Mouse (Mus musculus): ENCODE results near the gene Prpf4. TPM values are rescaled to one million over a fixed set of nuclear protein-coding genes. Genes with fewer than 3 reads are reported as not detected.
A peak's percentile ranks its signal among the peaks of the same experiment; 100 is the strongest.

Gene Prpf4
- polyA plus RNA-seq, 1 experiment from 2014 or later, result 25.2 TPM

GRCm38 (mm10) chr4:62367586-62367985 is 41.0 kb upstream of the Prpf4 start:
- Histone ChIP-seq H3K9me3 (ENCODE audit: low read length) (no peaks in the 10 kb centered on the region), H3K36me3 (ENCODE audit: insufficient read depth, low read length) (no peaks in the 10 kb centered on the region), H3K4me3 (ENCODE audit: low read length) (no peak overlapping the region), H3K4me1 (ENCODE audit: insufficient read depth, low read length) (peaks cover 5% of the 10 kb centered on the region; the same call in 1 of the 2 replicates), H3K4me2 (replicated peaks; ENCODE audit: low read depth, low read length) (no peak overlapping the region), H3K27me3 (ENCODE audit: insufficient read depth, low read length) (no peaks in the 10 kb centered on the region), H3K27ac (ENCODE audit: low read length) (no peak overlapping the region), H3K9ac (replicated peaks; ENCODE audit: low read length) (no peak overlapping the region)
- ATAC-seq (ENCODE audit: low FRiP score, low TSS enrichment), result no peak
- 84% methylated on average over 6 of the region's 6 CpGs for WGBS

GRCm38 (mm10) chr4:62369091-62369490 is 39.5 kb upstream of the Prpf4 start:
- Histone ChIP-seq H3K9ac (replicated peaks; ENCODE audit: low read length) (no peak overlapping the region), H3K4me2 (replicated peaks; ENCODE audit: low read depth, low read length) (no peak overlapping the region), H3K4me1 (ENCODE audit: insufficient read depth, low read length) (peaks cover 8% of the 10 kb centered on the region; the same call in 1 of the 2 replicates), H3K9me3 (ENCODE audit: low read length) (no peaks in the 10 kb centered on the region), H3K4me3 (ENCODE audit: low read length) (no peak overlapping the region), H3K27me3 (ENCODE audit: insufficient read depth, low read length) (no peaks in the 10 kb centered on the region), H3K36me3 (ENCODE audit: insufficient read depth, low read length) (no peaks in the 10 kb centered on the region), H3K27ac (ENCODE audit: low read length) (no peak overlapping the region)
- whole genome bisulfite sequencing, result 80% methylated on average over 3 of the region's 3 CpGs
- ATAC-seq (ENCODE audit: low FRiP score, low TSS enrichment), result no peak

- Histone ChIP-seq H3K27ac (ENCODE audit: low read length) (no peak overlapping the region), H3K4me1 (ENCODE audit: insufficient read depth, low read length) (peaks cover 4% of the 10 kb centered on the region; the same call in 1 of the 2 replicates), H3K36me3 (ENCODE audit: insufficient read depth, low read length) (no peaks in the 10 kb centered on the region), H3K9ac (replicated peaks; ENCODE audit: low read length) (no peak overlapping the region), H3K9me3 (ENCODE audit: low read length) (no peaks in the 10 kb centered on the region), H3K27me3 (ENCODE audit: insufficient read depth, low read length) (no peaks in the 10 kb centered on the region), H3K4me2 (replicated peaks; ENCODE audit: low read depth, low read length) (no peak overlapping the region), H3K4me3 (ENCODE audit: low read length) (no peak overlapping the region)
- no peak for ATAC-seq (ENCODE audit: low FRiP score, low TSS enrichment)
- 32% methylated on average over 1 of the region's 1 CpGs for WGBS
Observed at GRCm38 (mm10) chr4:62372410-62372809, 36.2 kb upstream of the Prpf4 start.

- no peak overlapping the region for H3K4me2 ChIP-seq (replicated peaks; ENCODE audit: low read depth, low read length)
- H3K9me3 ChIP-seq (ENCODE audit: low read length), result no peaks in the 10 kb centered on the region
- peaks cover 4% of the 10 kb centered on the region; the same call in 1 of the 2 replicates for H3K4me1 ChIP-seq (ENCODE audit: insufficient read depth, low read length)
- 84% methylated on average over 9 of the region's 9 CpGs for WGBS
- no peak overlapping the region for H3K4me3 ChIP-seq (ENCODE audit: low read length)
- no peak overlapping the region for H3K9ac ChIP-seq (replicated peaks; ENCODE audit: low read length)
- no peaks in the 10 kb centered on the region for H3K36me3 ChIP-seq (ENCODE audit: insufficient read depth, low read length)
- H3K27ac ChIP-seq (ENCODE audit: low read length), result no peak overlapping the region
- no peak for ATAC-seq (ENCODE audit: low FRiP score, low TSS enrichment)
- no peaks in the 10 kb centered on the region for H3K27me3 ChIP-seq (ENCODE audit: insufficient read depth, low read length)
Observed at GRCm38 (mm10) chr4:62372818-62373520, 35.6 kb upstream of the Prpf4 start.

- no peak for ATAC-seq (ENCODE audit: low FRiP score, low TSS enrichment)
- Histone ChIP-seq H3K4me1 (ENCODE audit: insufficient read depth, low read length) (peaks cover 4% of the 10 kb centered on the region; the same call in 1 of the 2 replicates), H3K9ac (replicated peaks; ENCODE audit: low read length) (no peak overlapping the region), H3K27me3 (ENCODE audit: insufficient read depth, low read length) (no peaks in the 10 kb centered on the region), H3K27ac (ENCODE audit: low read length) (no peak overlapping the region), H3K9me3 (ENCODE audit: low read length) (no peaks in the 10 kb centered on the region), H3K36me3 (ENCODE audit: insufficient read depth, low read length) (no peaks in the 10 kb centered on the region), H3K4me2 (replicated peaks; ENCODE audit: low read depth, low read length) (no peak overlapping the region), H3K4me3 (ENCODE audit: low read length) (no peak overlapping the region)
- WGBS, result 62% methylated on average over 7 of the region's 7 CpGs
Observed at GRCm38 (mm10) chr4:62373668-62374067, 34.9 kb upstream of the Prpf4 start.

- H3K27ac ChIP-seq (ENCODE audit: low read length), result 0 out of 2 replicates have a peak overlapping the region, but pooled peaks have one; percentile 20
- H3K36me3 ChIP-seq (ENCODE audit: insufficient read depth, low read length), result no peaks in the 10 kb centered on the region
- WGBS, result 60% methylated on average over 4 of the region's 4 CpGs
- no peak overlapping the region for H3K9ac ChIP-seq (replicated peaks; ENCODE audit: low read length)
- no peak for ATAC-seq (ENCODE audit: low FRiP score, low TSS enrichment)
- no peaks in the 10 kb centered on the region for H3K27me3 ChIP-seq (ENCODE audit: insufficient read depth, low read length)
- no peak overlapping the region for H3K4me3 ChIP-seq (ENCODE audit: low read length)
- no peaks in the 10 kb centered on the region for H3K9me3 ChIP-seq (ENCODE audit: low read length)
- H3K4me2 ChIP-seq (replicated peaks; ENCODE audit: low read depth, low read length), result no peak overlapping the region
- H3K4me1 ChIP-seq (ENCODE audit: insufficient read depth, low read length), result peaks cover 4% of the 10 kb centered on the region; the same call in 1 of the 2 replicates
Observed at GRCm38 (mm10) chr4:62374342-62374741, 34.3 kb upstream of the Prpf4 start.

GRCm38 (mm10) chr4:62376123-62376522 is 32.5 kb upstream of the Prpf4 start:
- H3K27me3 ChIP-seq (ENCODE audit: insufficient read depth, low read length), result no peaks in the 10 kb centered on the region
- no peaks in the 10 kb centered on the region for H3K36me3 ChIP-seq (ENCODE audit: insufficient read depth, low read length)
- H3K27ac ChIP-seq (ENCODE audit: low read length), result no peak overlapping the region
- 90% methylated on average over 2 of the region's 2 CpGs for WGBS
- no peak overlapping the region for H3K4me2 ChIP-seq (replicated peaks; ENCODE audit: low read depth, low read length)
- H3K9ac ChIP-seq (replicated peaks; ENCODE audit: low read length), result no peak overlapping the region
- no peak for ATAC-seq (ENCODE audit: low FRiP score, low TSS enrichment)
- peaks cover 4% of the 10 kb centered on the region; the same call in 1 of the 2 replicates for H3K4me1 ChIP-seq (ENCODE audit: insufficient read depth, low read length)
- H3K9me3 ChIP-seq (ENCODE audit: low read length), result no peaks in the 10 kb centered on the region
- H3K4me3 ChIP-seq (ENCODE audit: low read length), result no peak overlapping the region

- no peak for ATAC-seq (ENCODE audit: low FRiP score, low TSS enrichment)
- 78% methylated on average over 9 of the region's 9 CpGs for WGBS
Observed at GRCm38 (mm10) chr4:62379724-62380381, 28.7 kb upstream of the Prpf4 start.

GRCm38 (mm10) chr4:62383207-62383606 is 25.4 kb upstream of the Prpf4 start:
- Histone ChIP-seq H3K4me1 (ENCODE audit: insufficient read depth, low read length) (no peaks in the 10 kb centered on the region), H3K9ac (replicated peaks; ENCODE audit: low read length) (no peak overlapping the region), H3K4me2 (replicated peaks; ENCODE audit: low read depth, low read length) (no peak overlapping the region), H3K36me3 (ENCODE audit: insufficient read depth, low read length) (peaks cover 25% of the 10 kb centered on the region), H3K27ac (ENCODE audit: low read length) (no peak overlapping the region), H3K4me3 (ENCODE audit: low read length) (no peak overlapping the region), H3K27me3 (ENCODE audit: insufficient read depth, low read length) (no peaks in the 10 kb centered on the region), H3K9me3 (ENCODE audit: low read length) (no peaks in the 10 kb centered on the region)
- 94% methylated on average over 6 of the region's 6 CpGs for WGBS
- no peak for ATAC-seq (ENCODE audit: low FRiP score, low TSS enrichment)

More at GRCm38 (mm10) chr4:62379724-62380381, 28.7 kb upstream of the Prpf4 start:
- Histone ChIP-seq H3K36me3 (ENCODE audit: insufficient read depth, low read length) (0 out of 2 replicates have a peak, but pooled peaks cover 6% of the 10 kb centered on the region), H3K4me3 (ENCODE audit: low read length) (no peak overlapping the region), H3K27me3 (ENCODE audit: insufficient read depth, low read length) (no peaks in the 10 kb centered on the region), H3K9ac (replicated peaks; ENCODE audit: low read length) (no peak overlapping the region), H3K4me2 (replicated peaks; ENCODE audit: low read depth, low read length) (no peak overlapping the region), H3K9me3 (ENCODE audit: low read length) (no peaks in the 10 kb centered on the region), H3K27ac (ENCODE audit: low read length) (no peak overlapping the region), H3K4me1 (ENCODE audit: insufficient read depth, low read length) (no peaks in the 10 kb centered on the region)

- Histone ChIP-seq H3K9ac (replicated peaks; ENCODE audit: low read length) (no peak overlapping the region), H3K27me3 (ENCODE audit: insufficient read depth, low read length) (no peaks in the 10 kb centered on the region), H3K4me1 (ENCODE audit: insufficient read depth, low read length) (no peaks in the 10 kb centered on the region), H3K27ac (ENCODE audit: low read length) (no peak overlapping the region), H3K9me3 (ENCODE audit: low read length) (no peaks in the 10 kb centered on the region), H3K36me3 (ENCODE audit: insufficient read depth, low read length) (peaks cover 31% of the 10 kb centered on the region), H3K4me2 (replicated peaks; ENCODE audit: low read depth, low read length) (no peak overlapping the region), H3K4me3 (ENCODE audit: low read length) (no peak overlapping the region)
- ATAC-seq (ENCODE audit: low FRiP score, low TSS enrichment), result no peak
- 77% methylated on average over 7 of the region's 7 CpGs for WGBS
Observed at GRCm38 (mm10) chr4:62383752-62384151, 24.8 kb upstream of the Prpf4 start.
